Mouse (Mus musculus): ENCODE measurements around the gene Cnot8. TPM values are rescaled to one million over a fixed set of nuclear protein-coding genes. Genes with fewer than 3 reads are reported as not detected.

The Cnot8 gene
- polyA plus RNA-seq, 1 experiment from 2014 or later, result 91.3 TPM

GRCm38 (mm10) chr11:58135296-58135695 lies 31.3 kb downstream of the Cnot8 start:
- Histone ChIP-seq H3K4me3 (ENCODE audit: low read length) (no peak overlapping the region), H3K27me3 (ENCODE audit: control insufficient read depth, insufficient read depth, low read length) (no peaks in the 10 kb centered on the region), H3K9ac (ENCODE audit: low read length) (no peak overlapping the region), H3K27ac (ENCODE audit: low read length) (no peak overlapping the region), H3K36me3 (ENCODE audit: control insufficient read depth, insufficient read depth) (peaks cover 73% of the 10 kb centered on the region), H3K9me3 (replicated peaks; ENCODE audit: control insufficient read depth, low read length) (no peaks in the 10 kb centered on the region), H3K4me1 (ENCODE audit: control insufficient read depth, insufficient read depth, low read length) (no peaks in the 10 kb centered on the region), H3K4me2 (ENCODE audit: low read depth, low read length) (no peak overlapping the region)
- no peak for ATAC-seq (replicated peaks; ENCODE audit: extremely low read depth, insufficient read depth, low FRiP score)

GRCm38 (mm10) chr11:58136677-58137076 lies 32.7 kb downstream of the Cnot8 start:
- Histone ChIP-seq H3K9me3 (replicated peaks; ENCODE audit: control insufficient read depth, low read length) (no peaks in the 10 kb centered on the region), H3K9ac (ENCODE audit: low read length) (no peak overlapping the region), H3K4me2 (ENCODE audit: low read depth, low read length) (no peak overlapping the region), H3K27me3 (ENCODE audit: control insufficient read depth, insufficient read depth, low read length) (no peaks in the 10 kb centered on the region), H3K36me3 (ENCODE audit: control insufficient read depth, insufficient read depth) (peaks cover 69% of the 10 kb centered on the region), H3K4me3 (ENCODE audit: low read length) (no peak overlapping the region), H3K4me1 (ENCODE audit: control insufficient read depth, insufficient read depth, low read length) (no peaks in the 10 kb centered on the region), H3K27ac (ENCODE audit: low read length) (no peak overlapping the region)
- no peak for ATAC-seq (replicated peaks; ENCODE audit: extremely low read depth, insufficient read depth, low FRiP score)
- WGBS, result 84% methylated on average over 6 of the region's 6 CpGs

GRCm38 (mm10) chr11:58138821-58139220 lies 34.9 kb downstream of the Cnot8 start:
- no peak for ATAC-seq (replicated peaks; ENCODE audit: extremely low read depth, insufficient read depth, low FRiP score)
- Histone ChIP-seq H3K27ac (ENCODE audit: low read length) (no peak overlapping the region), H3K9ac (ENCODE audit: low read length) (no peak overlapping the region), H3K4me1 (ENCODE audit: control insufficient read depth, insufficient read depth, low read length) (no peaks in the 10 kb centered on the region), H3K9me3 (replicated peaks; ENCODE audit: control insufficient read depth, low read length) (no peaks in the 10 kb centered on the region), H3K36me3 (ENCODE audit: control insufficient read depth, insufficient read depth) (peaks cover 62% of the 10 kb centered on the region), H3K4me2 (ENCODE audit: low read depth, low read length) (no peak overlapping the region), H3K4me3 (ENCODE audit: low read length) (no peak overlapping the region), H3K27me3 (ENCODE audit: control insufficient read depth, insufficient read depth, low read length) (no peaks in the 10 kb centered on the region)
- WGBS, result 89% methylated on average over 11 of the region's 11 CpGs

GRCm38 (mm10) chr11:58139466-58139865 lies 35.5 kb downstream of the Cnot8 start:
- no peak overlapping the region for H3K4me3 ChIP-seq (ENCODE audit: low read length)
- H3K9ac ChIP-seq (ENCODE audit: low read length), result no peak overlapping the region
- H3K9me3 ChIP-seq (replicated peaks; ENCODE audit: control insufficient read depth, low read length), result no peaks in the 10 kb centered on the region
- H3K4me1 ChIP-seq (ENCODE audit: control insufficient read depth, insufficient read depth, low read length), result no peaks in the 10 kb centered on the region
- H3K4me2 ChIP-seq (ENCODE audit: low read depth, low read length), result no peak overlapping the region
- ATAC-seq (replicated peaks; ENCODE audit: extremely low read depth, insufficient read depth, low FRiP score), result no peak
- H3K36me3 ChIP-seq (ENCODE audit: control insufficient read depth, insufficient read depth), result peaks cover 61% of the 10 kb centered on the region
- no peaks in the 10 kb centered on the region for H3K27me3 ChIP-seq (ENCODE audit: control insufficient read depth, insufficient read depth, low read length)
- no peak overlapping the region for H3K27ac ChIP-seq (ENCODE audit: low read length)
- WGBS, result 45% methylated on average over 3 of the region's 3 CpGs

- Histone ChIP-seq H3K9ac (ENCODE audit: low read length) (no peak overlapping the region), H3K4me3 (ENCODE audit: low read length) (no peak overlapping the region), H3K4me2 (ENCODE audit: low read depth, low read length) (no peak overlapping the region), H3K4me1 (ENCODE audit: control insufficient read depth, insufficient read depth, low read length) (peaks cover 5% of the 10 kb centered on the region), H3K9me3 (replicated peaks; ENCODE audit: control insufficient read depth, low read length) (no peaks in the 10 kb centered on the region), H3K36me3 (ENCODE audit: control insufficient read depth, insufficient read depth) (peaks cover 43% of the 10 kb centered on the region), H3K27me3 (ENCODE audit: control insufficient read depth, insufficient read depth, low read length) (no peaks in the 10 kb centered on the region), H3K27ac (ENCODE audit: low read length) (no peak overlapping the region)
- ATAC-seq (replicated peaks; ENCODE audit: extremely low read depth, insufficient read depth, low FRiP score), result no peak
- WGBS, result 86% methylated on average over 9 of the region's 9 CpGs
These were observed 39.9 kb downstream of the Cnot8 start for GRCm38 (mm10) chr11:58143704-58144426.

GRCm38 (mm10) chr11:58146241-58146640 lies 42.3 kb downstream of the Cnot8 start:
- Histone ChIP-seq H3K36me3 (ENCODE audit: control insufficient read depth, insufficient read depth) (peaks cover 51% of the 10 kb centered on the region), H3K4me2 (ENCODE audit: low read depth, low read length) (no peak overlapping the region), H3K9me3 (replicated peaks; ENCODE audit: control insufficient read depth, low read length) (no peaks in the 10 kb centered on the region), H3K27ac (ENCODE audit: low read length) (peak overlapping the region; percentile 9; the same call in 1 of the 2 replicates), H3K4me3 (ENCODE audit: low read length) (no peak overlapping the region), H3K4me1 (ENCODE audit: control insufficient read depth, insufficient read depth, low read length) (peaks cover 5% of the 10 kb centered on the region), H3K27me3 (ENCODE audit: control insufficient read depth, insufficient read depth, low read length) (no peaks in the 10 kb centered on the region), H3K9ac (ENCODE audit: low read length) (no peak overlapping the region)
- WGBS, result 33% methylated on average over 5 of the region's 5 CpGs
- ATAC-seq (replicated peaks; ENCODE audit: extremely low read depth, insufficient read depth, low FRiP score), result peak; percentile 67

GRCm38 (mm10) chr11:58155458-58155857 lies 51.5 kb downstream of the Cnot8 start:
- no peaks in the 10 kb centered on the region for H3K9me3 ChIP-seq (replicated peaks; ENCODE audit: control insufficient read depth, low read length)
- H3K4me3 ChIP-seq (ENCODE audit: low read length), result no peak overlapping the region
- no peaks in the 10 kb centered on the region for H3K4me1 ChIP-seq (ENCODE audit: control insufficient read depth, insufficient read depth, low read length)
- no peak overlapping the region for H3K27ac ChIP-seq (ENCODE audit: low read length)
- no peak overlapping the region for H3K9ac ChIP-seq (ENCODE audit: low read length)
- no peaks in the 10 kb centered on the region for H3K27me3 ChIP-seq (ENCODE audit: control insufficient read depth, insufficient read depth, low read length)
- 53% methylated on average over 9 of the region's 9 CpGs for WGBS
- H3K36me3 ChIP-seq (ENCODE audit: control insufficient read depth, insufficient read depth), result peaks cover 38% of the 10 kb centered on the region
- no peak overlapping the region for H3K4me2 ChIP-seq (ENCODE audit: low read depth, low read length)
- ATAC-seq (replicated peaks; ENCODE audit: extremely low read depth, insufficient read depth, low FRiP score), result no peak

- ATAC-seq (replicated peaks; ENCODE audit: extremely low read depth, insufficient read depth, low FRiP score), result no peak
- H3K9ac ChIP-seq (ENCODE audit: low read length), result no peak overlapping the region
- H3K9me3 ChIP-seq (replicated peaks; ENCODE audit: control insufficient read depth, low read length), result no peaks in the 10 kb centered on the region
- H3K4me3 ChIP-seq (ENCODE audit: low read length), result no peak overlapping the region
- no peak overlapping the region for H3K4me2 ChIP-seq (ENCODE audit: low read depth, low read length)
- no peaks in the 10 kb centered on the region for H3K4me1 ChIP-seq (ENCODE audit: control insufficient read depth, insufficient read depth, low read length)
- no peaks in the 10 kb centered on the region for H3K27me3 ChIP-seq (ENCODE audit: control insufficient read depth, insufficient read depth, low read length)
- H3K36me3 ChIP-seq (ENCODE audit: control insufficient read depth, insufficient read depth), result peaks cover 34% of the 10 kb centered on the region
- WGBS, result 74% methylated on average over 3 of the region's 3 CpGs
- H3K27ac ChIP-seq (ENCODE audit: low read length), result no peak overlapping the region
These were observed 52.9 kb downstream of the Cnot8 start for GRCm38 (mm10) chr11:58156871-58157270.

- Histone ChIP-seq H3K27me3 (ENCODE audit: control insufficient read depth, insufficient read depth, low read length) (no peaks in the 10 kb centered on the region), H3K4me1 (ENCODE audit: control insufficient read depth, insufficient read depth, low read length) (peaks cover 4% of the 10 kb centered on the region), H3K27ac (ENCODE audit: low read length) (no peak overlapping the region), H3K4me3 (ENCODE audit: low read length) (no peak overlapping the region), H3K9ac (ENCODE audit: low read length) (no peak overlapping the region), H3K36me3 (ENCODE audit: control insufficient read depth, insufficient read depth) (peaks cover 31% of the 10 kb centered on the region), H3K4me2 (ENCODE audit: low read depth, low read length) (no peak overlapping the region), H3K9me3 (replicated peaks; ENCODE audit: control insufficient read depth, low read length) (no peaks in the 10 kb centered on the region)
- ATAC-seq (replicated peaks; ENCODE audit: extremely low read depth, insufficient read depth, low FRiP score), result no peak
- 94% methylated on average over 2 of the region's 2 CpGs for WGBS
These were observed 61.1 kb downstream of the Cnot8 start for GRCm38 (mm10) chr11:58165072-58165471.

Data from heart, embryonic 16.5 days (tissue).